In genomic region chr6:17171273-17172011, GRCm38 (mm10) we compare ENCODE assay signal across 8 mouse cellular contexts.
DNase-seq lines count a peak whose midpoint lies in the region; ATAC-seq lines count a peak whose summit lies in the region.

No protein-coding gene starts in this region.

- H3K27me3 ChIP-seq in forebrain, embryonic 14.5 days (replicated peaks; ENCODE audit: control insufficient read depth, insufficient read depth, low read length) = no peaks in the 10 kb centered on the region

- H3K9ac ChIP-seq in forebrain, embryonic 14.5 days (ENCODE audit: low read length) = no peak overlapping the region

- WGBS in forebrain, embryonic 14.5 days = 9% methylated on average over 17 of the region's 17 CpGs
- WGBS in large intestine, adult 2 months = 9% methylated on average over 17 of the region's 17 CpGs

- peaks cover 18% of the 10 kb centered on the region for H3K4me1 ChIP-seq in forebrain, embryonic 14.5 days (ENCODE audit: control insufficient read depth, insufficient read depth, low read length)

- DNase-seq in cerebellum, postnatal 10 days = peak; percentile 42 to 52
- DNase-seq in cerebellum, adult 8-10 months = no peak
- DNase-seq in forebrain, embryonic 14.5 days (ENCODE audit: low spot score) = peak; percentile 80
- peak; percentile 39 to 42 for DNase-seq in heart, postnatal 36 days
- DNase-seq in large intestine, adult 2 months (ENCODE audit: low read depth, low spot score) = peak; percentile 3
- peak; percentile 83 for DNase-seq in lung, postnatal 10 days
- peak; percentile 71 for DNase-seq in retina, postnatal 1 day
- DNase-seq in thymus, postnatal 0 days (ENCODE audit: low spot score) = no peak

- H3K4me2 ChIP-seq in forebrain, embryonic 14.5 days (ENCODE audit: low read length) = peak overlapping the region; percentile 36

- H3K9me3 ChIP-seq in forebrain, embryonic 14.5 days (replicated peaks; ENCODE audit: control insufficient read depth, low read length) = no peaks in the 10 kb centered on the region

- intact Hi-C loops in heart, postnatal 36 days (cut with DNase I) = loop anchor here (2.0 kb wide), 2 partner anchors 25 to 135 kb away; partner anchors contain the start of gene Cav1

- H3K36me3 ChIP-seq in forebrain, embryonic 14.5 days (ENCODE audit: control insufficient read depth, insufficient read depth, low read length) = no peaks in the 10 kb centered on the region

- H3K27ac ChIP-seq in forebrain, embryonic 14.5 days (ENCODE audit: low read depth, low read length) = peak overlapping the region; percentile 54; the same call in 1 of the 2 replicates

- no peak overlapping the region for H3K4me3 ChIP-seq in forebrain, embryonic 14.5 days (ENCODE audit: low read depth, low read length)

- peak; percentile 76 for ATAC-seq in forebrain, embryonic 14.5 days

Comparison
In these comparisons a context has a peak if more than half of its experiments do, and no peak if none do; other contexts are left out.
1. DNase-seq: peak in cerebellum, postnatal 10 days (2 of 2), forebrain, embryonic 14.5 days (single experiment), heart, postnatal 36 days (2 of 2), large intestine, adult 2 months (single experiment), lung, postnatal 10 days (single experiment) and retina, postnatal 1 day (single experiment); none in cerebellum, adult 8-10 months (single experiment) and thymus, postnatal 0 days (single experiment).